Mouse (Mus musculus): Measurements from ENCODE around the gene Dtnb.

DNA sequence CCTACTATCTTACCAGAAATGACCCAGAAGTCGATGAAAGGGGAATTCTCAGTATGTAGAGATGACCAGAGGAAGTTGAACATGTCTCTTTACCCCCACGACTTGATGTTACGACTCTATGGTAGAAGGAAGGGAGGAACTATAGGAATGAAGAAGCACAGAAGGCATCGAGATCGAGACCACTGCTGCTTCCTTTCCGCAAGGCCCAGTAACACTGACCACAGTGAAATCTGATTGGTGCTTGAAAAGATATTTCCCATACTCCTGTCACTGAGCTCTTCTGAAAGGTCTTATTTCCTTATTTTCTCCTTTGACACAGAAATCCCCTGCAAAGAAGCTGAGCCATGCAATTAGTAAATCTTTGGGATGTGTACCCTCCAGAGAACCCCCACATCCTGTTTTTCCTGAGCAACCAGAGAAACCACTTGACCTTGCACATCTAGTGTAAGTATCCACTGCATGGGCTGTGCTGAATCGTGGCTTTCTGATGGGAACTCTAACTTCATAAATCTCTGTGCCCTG lies 114.3 kb downstream of the Dtnb start:
- no peak for TF ChIP-seq CTCF (conservative IDR thresholded peaks at IDR 0.05; ENCODE audit: low read length)
- no peak for TF ChIP-seq NANOG (IDR thresholded peaks at IDR 0.05; ENCODE audit: borderline replicate concordance, low read length)
- TF ChIP-seq POU5F1 (IDR thresholded peaks at IDR 0.05; ENCODE audit: borderline replicate concordance, low read length), result no peak
